Mouse (Mus musculus) lung, postnatal 0 days (tissue): ENCODE results near the gene Wnt5b. TPM values are rescaled to one million over a fixed set of nuclear protein-coding genes. Genes with fewer than 3 reads are reported as not detected.
A peak's percentile ranks its signal among the peaks of the same experiment; 100 is the strongest.

Experiments
- ATAC-seq: fragments of 200-750 bp; cut with Nextera tagmentation; 2 replicates; pipeline ENCODE4 v1.8.0; 2017; ENCODE audit warnings: moderate library complexity
- DNase-seq: peaks from one replicate; pipeline ENCODE4 v3.0.0-alpha.2; 2016; ENCODE audit warnings: low spot score
- H3K27ac ChIP-seq: fragments of 300-500 bp; sonication (generic); 2 replicates; pipeline ENCODE4 v1.5.1; 2014; ENCODE audit warnings: antibody characterized with exemption, mild to moderate bottlenecking, low read length, mixed read lengths
- H3K27me3 ChIP-seq: fragments of 300-500 bp; sonication (generic); replicated peaks from 2 replicates; pipeline ENCODE4 v1.6.1; 2014; ENCODE audit warnings: low read length, mixed read lengths; ENCODE audit not compliant: insufficient read depth
- H3K36me3 ChIP-seq: fragments of 300-500 bp; sonication (generic); 2 replicates; pipeline ENCODE4 v1.6.1; 2014; ENCODE audit warnings: low read length, mixed read lengths; ENCODE audit not compliant: insufficient read depth
- H3K4me1 ChIP-seq: fragments of 300-500 bp; sonication (generic); 2 replicates; pipeline ENCODE4 v1.6.1; 2014; ENCODE audit warnings: antibody characterized with exemption, low read depth, low read length, mixed read lengths; ENCODE audit not compliant: insufficient read depth
- H3K4me2 ChIP-seq: fragments of 300-500 bp; sonication (generic); replicated peaks from 2 replicates; pipeline ENCODE4 v1.6.1; 2014; ENCODE audit warnings: low read depth, mild to moderate bottlenecking, low read length, moderate library complexity, mixed read lengths
- H3K4me3 ChIP-seq: fragments of 300-500 bp; sonication (generic); 2 replicates; pipeline ENCODE4 v1.5.1; 2014; ENCODE audit warnings: low read depth, low read length
- H3K9ac ChIP-seq: fragments of 300-500 bp; sonication (generic); replicated peaks from 2 replicates; pipeline ENCODE4 v1.6.1; 2014; ENCODE audit warnings: low read depth, mild to moderate bottlenecking
- H3K9me3 ChIP-seq: fragments of 300-500 bp; sonication (generic); 2 replicates; pipeline ENCODE4 v1.6.1; 2016; ENCODE audit warnings: low read length, mixed read lengths
- CTCF ChIP-seq: IDR thresholded peaks from 2 replicates; pipeline ENCODE4 v1.5.1; 2016; ENCODE audit warnings: antibody characterized with exemption, mild to moderate bottlenecking
- EP300 ChIP-seq: IDR thresholded peaks from 2 replicates; pipeline ENCODE4 v1.6.1; 2016; ENCODE audit warnings: antibody characterized with exemption, mild to moderate bottlenecking, control low read depth
- WGBS: fragments of 180-500 bp; shearing (Covaris S2); extraction: QIAGEN DNeasy Blood & Tissue Kit; methylation state at CpG from one replicate; pipeline ENCODE4 v1.1.7; 2014; 5-methylcytosine and 5-hydroxymethylcytosine counted together
- polyA plus RNA-seq: library from polyadenylated mRNA; unstranded; fragments of >200 nt; fragmentation: Nextera tagmentation; extraction: Ambion mirVana; gene quantifications from 2 replicates; pipeline ENCODE4 v1.2.1, GENCODE M21; 2015

Gene Wnt5b
- polyA plus RNA-seq, 1 experiment from 2014 or later, result 6.6 TPM

GRCm38 (mm10) chr6:119466921-119467784 lies 77.0 kb downstream of the Wnt5b start:
- H3K4me1 ChIP-seq, result no peaks in the 10 kb centered on the region
- 59% methylated on average over 10 of the region's 10 CpGs for WGBS
- no peak for TF ChIP-seq CTCF
- TF ChIP-seq EP300, result no peak
- H3K36me3 ChIP-seq, result no peaks in the 10 kb centered on the region
- H3K27ac ChIP-seq, result no peak overlapping the region
- ATAC-seq, result no peak
- H3K4me3 ChIP-seq, result no peak overlapping the region
- H3K9ac ChIP-seq, result no peak overlapping the region
- no peak for DNase-seq
- H3K27me3 ChIP-seq, result no peaks in the 10 kb centered on the region
- no peaks in the 10 kb centered on the region for H3K9me3 ChIP-seq
- H3K4me2 ChIP-seq, result no peak overlapping the region

DNA sequence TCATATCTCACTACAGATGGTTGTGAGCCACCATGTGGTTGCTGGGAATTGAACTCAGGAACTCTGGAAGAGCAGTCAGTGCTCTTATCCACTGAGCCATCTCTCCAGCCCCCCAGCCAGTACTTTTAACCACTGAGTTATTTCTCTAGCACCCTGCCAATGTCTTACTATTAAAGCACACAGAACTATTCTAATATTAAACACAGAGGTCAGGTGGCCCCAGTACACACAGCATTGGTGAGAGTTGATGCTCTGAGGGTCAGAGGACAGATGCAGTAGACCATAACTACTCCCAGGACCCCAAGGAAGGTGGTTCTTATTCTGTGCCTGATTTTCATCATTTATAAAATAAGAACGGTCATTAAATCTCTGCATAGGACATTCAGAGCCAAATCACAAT lies 78.0 kb downstream of the Wnt5b start:
- Histone ChIP-seq H3K9me3 (no peaks in the 10 kb centered on the region), H3K36me3 (no peaks in the 10 kb centered on the region), H3K4me3 (no peak overlapping the region), H3K4me1 (no peaks in the 10 kb centered on the region), H3K27ac (no peak overlapping the region), H3K9ac (no peak overlapping the region), H3K4me2 (no peak overlapping the region), H3K27me3 (no peaks in the 10 kb centered on the region)
- 94% methylated on average over 1 of the region's 1 CpGs for WGBS
- no peak for ATAC-seq
- no peak for DNase-seq
- TF ChIP-seq EP300 (no peak), CTCF (no peak)

- no peak for ATAC-seq
- 77% methylated on average over 5 of the region's 5 CpGs for WGBS
- H3K9me3 ChIP-seq, result no peaks in the 10 kb centered on the region
- no peaks in the 10 kb centered on the region for H3K36me3 ChIP-seq
- no peaks in the 10 kb centered on the region for H3K4me1 ChIP-seq
- no peak overlapping the region for H3K4me2 ChIP-seq
- H3K27me3 ChIP-seq, result no peaks in the 10 kb centered on the region
- no peak for DNase-seq
- TF ChIP-seq EP300 (no peak), CTCF (no peak)
- H3K4me3 ChIP-seq, result no peak overlapping the region
- no peak overlapping the region for H3K9ac ChIP-seq
- no peak overlapping the region for H3K27ac ChIP-seq
These were observed 83.8 kb downstream of the Wnt5b start for GRCm38 (mm10) chr6:119460391-119460790.

- H3K4me1 ChIP-seq, result no peaks in the 10 kb centered on the region
- no peak overlapping the region for H3K9ac ChIP-seq
- no peaks in the 10 kb centered on the region for H3K36me3 ChIP-seq
- no peak for ATAC-seq
- WGBS, result 55% methylated on average over 4 of the region's 4 CpGs
- H3K27me3 ChIP-seq, result no peaks in the 10 kb centered on the region
- H3K4me2 ChIP-seq, result no peak overlapping the region
- no peak overlapping the region for H3K27ac ChIP-seq
- no peak overlapping the region for H3K4me3 ChIP-seq
- H3K9me3 ChIP-seq, result no peaks in the 10 kb centered on the region
- DNase-seq, result no peak
- no peak for TF ChIP-seq EP300
- TF ChIP-seq CTCF, result no peak
These were observed 85.1 kb downstream of the Wnt5b start for GRCm38 (mm10) chr6:119459041-119459440.

DNA sequence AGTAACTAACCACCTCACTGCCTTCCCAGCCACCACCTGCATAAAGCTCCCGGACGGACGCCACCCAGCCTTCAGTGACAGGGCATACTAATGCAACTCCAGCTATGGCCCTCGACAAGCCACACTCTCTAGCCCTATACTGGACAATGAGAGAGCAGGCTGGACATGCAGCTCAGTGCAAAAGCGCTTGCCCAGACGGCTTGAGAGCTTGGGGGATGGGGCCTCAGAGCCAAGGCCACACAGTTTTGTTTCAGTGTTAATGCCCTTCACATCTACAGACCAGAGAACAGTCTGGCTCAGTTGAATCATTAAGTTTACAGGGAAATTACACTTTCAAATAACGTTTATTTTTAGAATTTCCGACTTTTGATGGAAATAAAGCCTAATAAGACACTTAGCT lies 86.0 kb downstream of the Wnt5b start:
- no peak overlapping the region for H3K27ac ChIP-seq
- no peak overlapping the region for H3K9ac ChIP-seq
- WGBS, result 61% methylated on average over 8 of the region's 8 CpGs
- DNase-seq (no peak), ATAC-seq (no peak)
- H3K4me2 ChIP-seq, result no peak overlapping the region
- H3K27me3 ChIP-seq, result no peaks in the 10 kb centered on the region
- no peaks in the 10 kb centered on the region for H3K9me3 ChIP-seq
- no peaks in the 10 kb centered on the region for H3K36me3 ChIP-seq
- H3K4me1 ChIP-seq, result no peaks in the 10 kb centered on the region
- H3K4me3 ChIP-seq, result no peak overlapping the region
- TF ChIP-seq EP300 (no peak), CTCF (no peak)

- peak overlapping the region; percentile 65 for H3K4me2 ChIP-seq
These were observed 92.1 kb downstream of the Wnt5b start for GRCm38 (mm10) chr6:119451981-119452499.

More at GRCm38 (mm10) chr6:119451981-119452499, 92.1 kb downstream of the Wnt5b start:
- Histone ChIP-seq H3K36me3 (no peaks in the 10 kb centered on the region), H3K27me3 (no peaks in the 10 kb centered on the region), H3K4me3 (peak overlapping the region; percentile 34), H3K9ac (peak overlapping the region; percentile 36; the same call in 1 of the 2 replicates), H3K27ac (no peak overlapping the region), H3K4me1 (peaks cover 14% of the 10 kb centered on the region; the same call in 1 of the 2 replicates), H3K9me3 (no peaks in the 10 kb centered on the region)
- DNase-seq, result peak; percentile 78
- peak; percentile 58 for ATAC-seq
- 2% methylated on average over 15 of the region's 15 CpGs for WGBS
- TF ChIP-seq EP300 (no peak), CTCF (no peak)
